Mouse (Mus musculus): ENCODE measurements around the gene Galnt9.

The Galnt9 gene

DNA sequence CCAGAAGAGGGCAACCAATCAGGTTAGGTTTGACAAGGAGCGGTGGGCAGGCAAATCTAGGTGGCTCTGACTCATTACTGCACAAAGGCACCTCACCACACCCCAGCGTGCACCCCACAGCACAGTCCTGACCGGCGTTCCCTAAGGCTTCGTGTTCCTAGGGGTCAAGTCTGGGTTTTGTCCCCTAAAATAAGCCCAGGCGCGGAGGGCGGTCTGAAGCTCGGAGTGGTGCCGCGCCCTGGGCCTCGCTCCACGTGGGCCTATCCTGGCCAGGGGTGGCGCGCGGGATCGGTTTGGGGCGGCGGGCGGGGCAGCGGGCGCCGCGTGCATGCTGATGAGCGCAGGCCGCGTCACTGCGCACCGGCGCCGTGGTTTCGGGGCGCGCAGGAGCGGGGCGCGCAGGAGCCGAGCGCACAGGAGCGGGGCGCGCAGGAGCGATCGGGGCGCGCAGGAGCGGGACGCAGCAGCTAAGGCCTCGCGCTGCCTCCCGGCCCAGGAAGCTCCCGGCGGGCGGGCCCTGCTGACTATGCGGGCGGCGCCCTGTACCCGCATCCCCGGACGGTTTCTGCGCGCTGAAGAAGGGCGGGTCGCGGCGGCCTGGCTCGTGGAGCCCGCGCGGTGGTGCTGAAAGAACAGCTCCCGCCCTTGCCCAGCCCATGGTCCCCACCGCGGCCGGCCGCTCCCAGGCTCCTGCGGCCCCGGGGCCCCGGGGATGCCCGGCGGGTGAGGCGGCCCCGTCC, at the start of gene Galnt9:
Gene Galnt9, plus strand, starts transcription at position 405 of the 740 bp plus-strand sequence.
- peak in 1 of 2 experiments; percentile 5 for DNase-seq (ENCODE audit: low read depth in 1 of 2, low spot score in 2 of 2)

DNA sequence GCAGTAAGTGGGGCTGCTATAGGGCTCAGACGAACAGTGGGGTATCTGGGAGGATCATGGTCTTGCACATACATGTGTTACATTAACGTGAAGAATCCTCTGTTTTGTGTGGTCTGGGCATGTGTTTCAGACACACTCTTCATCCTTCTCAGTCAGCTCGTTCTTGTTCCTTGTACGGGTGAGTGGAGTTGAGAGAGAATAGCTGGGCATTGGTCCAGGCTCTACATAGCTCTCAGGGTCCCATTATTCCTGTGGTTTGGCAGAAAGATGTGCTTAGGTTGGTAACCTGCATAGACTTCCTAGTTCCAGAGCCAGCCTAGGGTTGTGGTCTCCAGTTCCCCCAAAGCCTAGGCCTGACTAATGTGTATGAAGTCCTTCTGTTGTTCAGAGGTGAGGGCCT, 49.8 kb upstream of the Galnt9 start:
- DNase-seq (ENCODE audit: low read depth in 1 of 2, low spot score in 2 of 2), result no peak

DNA sequence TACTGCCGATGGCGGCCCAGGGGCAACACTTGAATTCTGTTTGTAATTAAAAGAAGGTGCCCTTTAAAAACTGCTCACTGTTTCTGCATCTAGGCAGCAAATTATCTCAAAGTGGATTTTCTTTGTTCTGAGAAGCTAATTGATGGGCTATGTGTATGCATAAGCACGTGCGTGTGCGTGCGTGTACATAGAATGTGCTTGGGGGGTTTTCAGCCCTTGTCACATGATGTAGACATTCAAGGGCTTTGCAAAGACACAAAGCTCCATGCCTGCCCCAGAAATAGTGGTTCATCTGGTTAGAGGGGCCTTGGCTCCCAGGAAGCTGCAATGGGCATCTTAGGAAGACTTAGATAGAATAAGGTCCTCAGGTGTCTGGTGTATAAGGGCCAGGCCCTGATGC, 49.1 kb upstream of the Galnt9 start:
- no peak for DNase-seq (ENCODE audit: low read depth in 1 of 2, low spot score in 2 of 2)

DNA sequence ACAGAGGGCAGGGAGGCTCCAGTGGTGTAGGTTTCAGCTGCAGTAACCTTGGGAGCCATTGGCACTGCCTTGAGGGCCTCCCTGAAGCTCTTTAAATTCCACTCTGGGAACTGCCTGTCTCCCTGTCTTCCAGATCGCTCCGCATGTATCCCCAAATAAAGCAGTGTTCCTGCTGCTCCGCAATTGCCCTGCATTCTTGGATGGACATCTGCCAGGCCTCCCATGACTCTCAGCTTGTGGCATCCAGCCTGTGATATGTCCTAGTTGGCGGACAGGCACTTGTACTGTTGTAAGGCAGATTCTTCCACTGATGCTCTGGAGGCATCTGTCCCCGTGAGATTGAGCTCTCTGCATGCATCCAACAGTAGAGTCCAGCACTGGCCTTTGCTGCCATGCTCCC, 46.6 kb upstream of the Galnt9 start:
- DNase-seq (ENCODE audit: low read depth in 1 of 2, low spot score in 2 of 2), result no peak

DNA sequence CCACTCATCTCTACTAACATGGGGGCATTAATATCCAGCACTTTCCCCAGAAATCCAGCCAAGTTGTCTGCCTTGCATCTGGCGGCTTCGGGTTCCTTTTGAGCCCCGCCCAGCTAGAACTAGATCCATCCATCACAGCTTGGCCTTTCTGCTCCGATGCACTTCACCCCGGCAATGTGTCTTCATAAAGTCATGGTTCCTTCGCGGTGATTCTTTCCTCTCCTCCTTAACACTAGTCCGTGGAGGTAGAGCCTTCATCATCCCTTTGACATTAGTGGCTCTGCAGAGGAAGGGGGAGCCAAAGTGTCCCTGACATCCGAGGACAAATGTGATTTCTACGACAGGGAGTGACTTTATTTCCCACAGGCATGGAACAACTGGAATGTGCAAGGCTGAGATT, 46.1 kb upstream of the Galnt9 start:
- no peak for DNase-seq (ENCODE audit: low read depth in 1 of 2, low spot score in 2 of 2)

DNA sequence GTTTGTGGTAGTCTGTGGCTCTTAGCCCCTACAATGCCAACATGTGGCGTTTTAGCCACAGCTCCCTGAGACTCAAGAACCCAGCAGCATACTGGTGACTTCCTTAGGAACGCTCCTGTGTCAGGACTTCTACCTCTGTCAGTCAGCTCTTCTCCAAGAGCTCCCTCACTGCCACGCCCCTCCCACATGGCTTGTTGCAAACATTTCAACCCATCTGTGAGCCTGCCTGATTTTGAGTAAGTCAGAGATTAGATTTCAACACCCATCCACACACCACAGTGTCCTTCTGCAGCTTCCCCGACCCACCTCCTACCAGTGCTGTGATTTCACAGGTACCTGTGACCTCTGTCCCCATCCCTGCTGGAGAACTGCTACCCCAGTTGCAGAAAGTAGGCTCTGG, 43.9 kb upstream of the Galnt9 start:
- no peak for DNase-seq (ENCODE audit: low read depth in 1 of 2, low spot score in 2 of 2)

DNA sequence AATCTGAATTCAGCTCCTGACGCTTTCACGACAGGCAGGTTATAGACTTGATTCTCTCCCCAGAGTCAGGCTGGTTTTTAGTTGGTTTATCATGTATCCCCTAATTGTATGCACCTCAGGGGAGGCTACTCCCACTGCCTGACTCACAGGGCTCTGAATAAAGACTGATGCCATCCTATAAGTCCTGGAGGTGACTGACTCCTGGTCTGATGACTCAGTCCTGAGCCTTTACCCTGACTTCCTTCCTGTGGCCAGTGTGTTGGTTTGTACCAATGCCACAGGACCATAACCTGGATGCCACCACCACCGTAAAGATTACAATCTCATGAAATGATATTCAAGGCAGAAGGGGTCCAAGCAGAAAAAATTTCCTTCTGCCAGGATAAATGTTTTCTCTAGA, 40.8 kb upstream of the Galnt9 start:
- no peak for DNase-seq (ENCODE audit: low read depth in 1 of 2, low spot score in 2 of 2)

DNA sequence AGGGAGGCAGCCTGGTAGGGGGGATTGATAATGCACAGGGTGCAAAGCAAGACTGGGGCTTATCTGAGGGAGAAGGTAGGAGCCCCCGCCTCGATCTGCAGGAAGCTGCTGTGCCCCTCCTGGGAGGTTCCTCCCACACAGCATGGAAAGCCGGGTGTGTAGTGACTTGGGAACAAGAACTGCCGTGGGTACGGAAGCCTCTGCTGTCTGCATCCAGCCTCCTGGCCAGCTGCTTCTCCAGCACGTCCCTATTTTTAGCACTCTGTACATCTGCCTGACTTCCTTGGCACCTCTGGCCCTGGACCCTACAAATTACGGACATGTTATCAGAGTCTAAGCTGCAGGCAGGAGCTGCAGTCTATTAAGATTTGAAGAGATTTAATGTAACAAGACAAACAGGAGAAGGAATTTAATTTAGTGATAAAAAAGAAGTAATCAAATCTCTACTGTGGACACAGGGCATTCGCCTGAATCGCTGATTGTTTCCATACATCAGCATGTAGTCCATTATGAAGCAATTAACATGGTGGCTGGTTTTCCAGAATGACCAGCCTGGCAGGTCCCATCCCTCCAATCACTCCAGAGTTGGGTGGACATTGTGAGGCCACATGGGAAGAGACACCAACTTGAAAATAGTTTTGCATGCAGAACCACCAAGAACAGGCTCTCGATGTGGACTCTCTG, 38.4 kb upstream of the Galnt9 start:
- no peak for DNase-seq (ENCODE audit: low read depth in 1 of 2, low spot score in 2 of 2)

DNA sequence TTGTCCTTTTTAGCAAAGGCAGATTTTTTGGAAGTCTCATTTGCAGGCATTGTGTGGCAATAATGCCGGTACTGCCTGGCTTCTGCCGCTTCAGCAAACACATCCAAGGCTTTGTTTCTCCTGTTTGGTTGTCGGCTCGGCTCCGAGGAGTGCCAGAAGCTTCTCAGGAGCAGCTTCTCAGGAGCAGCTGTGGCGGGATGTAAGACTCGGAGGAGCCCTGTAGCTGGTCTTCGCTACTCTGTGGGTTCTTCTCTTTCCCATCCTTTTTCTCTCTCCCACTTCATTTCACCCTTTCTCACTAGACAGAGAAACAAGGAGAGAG, 37.9 kb upstream of the Galnt9 start:
- no peak for DNase-seq (ENCODE audit: low read depth in 1 of 2, low spot score in 2 of 2)

DNA sequence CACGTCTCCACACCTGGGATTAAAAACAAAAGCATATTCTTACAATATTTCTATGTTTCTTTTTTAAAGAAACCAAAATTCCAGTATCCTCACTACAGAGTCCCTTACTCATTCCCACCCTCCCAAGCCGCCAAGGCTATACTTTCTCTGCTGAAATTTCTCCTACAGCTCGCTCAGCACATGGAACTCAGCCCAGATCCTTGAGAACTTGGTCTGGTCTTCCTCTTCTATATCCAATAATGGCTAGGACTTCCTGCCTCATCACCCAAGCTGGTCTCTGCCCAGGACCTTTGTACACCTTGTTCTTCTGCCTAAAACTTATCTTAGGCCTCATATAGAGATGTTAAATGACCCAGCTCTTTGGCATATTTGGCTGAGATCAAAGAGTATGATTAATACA, 37.3 kb upstream of the Galnt9 start:
- no peak for DNase-seq (ENCODE audit: low read depth in 1 of 2, low spot score in 2 of 2)

DNA sequence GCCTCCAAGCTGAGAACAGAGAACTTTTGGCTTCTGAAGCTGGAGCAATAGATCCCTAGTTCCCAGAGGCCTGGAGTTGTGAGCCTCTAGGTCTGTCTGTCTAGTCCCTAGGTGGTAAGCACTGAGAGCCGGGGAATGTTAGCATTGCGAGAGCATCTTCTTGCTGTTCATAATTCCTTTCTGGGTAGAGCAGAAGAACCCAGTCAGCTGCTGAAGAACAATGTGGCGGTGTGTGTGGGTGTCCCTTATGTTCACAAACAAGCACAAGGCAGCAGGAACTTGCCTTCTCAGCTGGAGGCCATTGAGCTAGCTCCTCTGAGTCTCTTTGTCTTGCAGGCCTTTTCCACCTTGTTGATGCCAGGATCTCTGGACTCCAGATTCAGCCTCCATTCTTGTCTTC, 36.2 kb upstream of the Galnt9 start:
- DNase-seq (ENCODE audit: low read depth in 1 of 2, low spot score in 2 of 2), result no peak

DNA sequence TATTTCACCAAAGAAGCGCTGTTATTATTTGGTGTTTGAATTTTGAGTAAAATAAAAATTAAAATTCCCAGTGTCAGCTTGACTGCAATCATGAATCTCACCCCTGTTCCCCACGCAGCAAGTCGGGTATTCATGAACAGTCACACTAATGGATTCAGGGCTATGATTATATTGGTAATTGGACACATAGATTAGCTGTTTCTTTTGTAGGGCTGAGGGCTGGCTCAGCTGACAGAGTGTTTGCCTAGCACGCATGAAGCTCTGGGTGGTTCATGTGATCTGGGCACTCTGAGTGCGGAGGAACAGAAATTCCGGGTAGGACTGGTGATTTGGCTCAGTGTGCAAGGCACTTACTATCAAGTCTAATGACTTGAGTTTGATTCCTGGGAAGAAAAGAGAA, 33.8 kb upstream of the Galnt9 start:
- DNase-seq (ENCODE audit: low read depth in 1 of 2, low spot score in 2 of 2), result no peak

DNA sequence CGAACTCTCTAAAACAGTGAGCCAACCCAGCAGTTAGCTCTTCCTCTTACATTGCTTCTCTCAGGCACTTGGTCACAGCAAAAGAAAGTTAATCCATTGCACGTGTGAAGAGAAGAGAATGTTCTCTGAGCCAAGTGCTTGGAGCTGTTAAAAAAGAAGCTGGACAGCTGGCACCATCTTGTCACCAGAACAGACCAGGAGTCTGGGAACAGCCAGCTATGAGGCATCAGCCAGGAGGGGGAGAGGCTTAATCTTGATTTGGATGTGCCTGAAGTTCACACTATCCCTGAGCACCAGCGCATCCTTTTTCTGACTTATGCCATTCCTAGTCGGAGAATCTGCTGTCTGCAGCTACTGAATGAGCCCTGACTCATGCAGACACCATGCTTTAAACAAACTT, 30.4 kb upstream of the Galnt9 start:
- DNase-seq (ENCODE audit: low read depth in 1 of 2, low spot score in 2 of 2), result no peak

DNA sequence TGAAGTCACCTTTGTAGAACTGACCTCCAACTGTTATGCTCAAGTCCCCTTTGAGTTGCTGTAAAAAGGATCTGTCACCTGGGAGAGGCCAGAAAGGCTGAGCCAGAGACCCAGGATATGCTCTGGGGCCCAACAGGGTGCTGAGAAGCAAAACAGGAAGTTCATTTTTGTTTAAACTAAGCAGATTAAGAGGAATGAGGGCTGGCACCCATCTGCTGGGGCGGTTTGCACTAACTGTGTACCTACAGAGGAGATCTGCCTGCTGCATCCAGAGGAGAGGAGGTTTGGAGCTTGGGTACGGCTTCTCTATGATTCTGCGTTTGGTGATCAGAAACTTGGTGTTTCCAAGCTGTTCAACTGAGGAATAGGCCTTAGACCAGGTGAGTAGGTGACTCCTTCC, 29.5 kb upstream of the Galnt9 start:
- DNase-seq (ENCODE audit: low read depth in 1 of 2, low spot score in 2 of 2), result no peak

DNA sequence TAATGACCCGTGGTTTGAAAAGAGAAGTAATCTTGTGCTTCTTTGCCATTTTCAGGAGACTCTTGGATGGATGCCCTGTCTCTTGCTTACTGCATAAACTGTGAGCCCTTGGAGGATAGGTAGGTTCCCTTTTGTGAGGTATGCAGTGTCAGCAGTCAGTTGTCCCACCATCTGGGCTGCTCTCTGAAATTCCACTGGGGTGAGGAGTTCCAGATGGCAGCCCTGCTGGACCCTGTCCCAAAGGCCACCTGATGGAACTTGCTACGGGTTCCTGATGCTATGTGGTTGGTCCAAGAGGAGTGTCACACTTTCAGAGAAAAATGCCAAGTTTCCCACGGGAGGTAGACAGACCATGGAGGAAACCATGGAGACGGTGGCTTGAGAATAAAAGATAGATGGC, 27.8 kb upstream of the Galnt9 start:
- no peak for DNase-seq (ENCODE audit: low read depth in 1 of 2, low spot score in 2 of 2)

DNA sequence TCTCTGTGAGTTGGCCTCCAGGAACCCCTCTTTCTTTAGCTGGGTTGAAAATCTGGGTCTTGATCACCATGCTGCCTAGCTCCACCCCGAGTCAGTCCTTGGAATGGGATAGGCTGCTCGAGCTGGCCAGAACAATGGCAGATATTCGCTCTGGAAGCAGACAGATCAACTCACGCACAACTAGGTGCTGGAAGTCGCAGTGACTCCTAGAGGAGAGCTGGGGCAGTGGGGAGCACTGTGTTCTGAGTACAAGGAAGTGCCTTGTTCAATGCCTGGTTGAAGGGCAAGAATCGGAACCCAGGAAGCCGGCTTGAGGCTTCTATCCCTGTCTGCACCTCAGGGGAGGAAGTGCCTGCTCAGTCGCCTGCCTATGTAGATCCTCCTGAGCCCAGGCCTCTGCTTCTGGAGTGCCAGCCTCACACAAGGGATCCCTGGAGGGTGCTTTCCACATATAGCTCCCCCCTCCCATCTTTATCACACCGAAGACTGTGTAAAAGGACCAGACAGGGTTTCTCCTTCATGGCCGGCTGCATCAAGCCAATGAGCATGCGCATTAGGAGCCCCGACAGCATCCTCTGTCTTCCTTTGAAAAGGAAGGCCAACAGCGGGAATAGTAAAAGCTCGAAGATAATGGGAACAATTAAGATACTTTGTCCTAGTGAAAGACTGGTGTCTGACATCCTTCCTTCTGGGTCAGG, 25.9 kb upstream of the Galnt9 start:
- no peak for DNase-seq (ENCODE audit: low read depth in 1 of 2, low spot score in 2 of 2)

DNA sequence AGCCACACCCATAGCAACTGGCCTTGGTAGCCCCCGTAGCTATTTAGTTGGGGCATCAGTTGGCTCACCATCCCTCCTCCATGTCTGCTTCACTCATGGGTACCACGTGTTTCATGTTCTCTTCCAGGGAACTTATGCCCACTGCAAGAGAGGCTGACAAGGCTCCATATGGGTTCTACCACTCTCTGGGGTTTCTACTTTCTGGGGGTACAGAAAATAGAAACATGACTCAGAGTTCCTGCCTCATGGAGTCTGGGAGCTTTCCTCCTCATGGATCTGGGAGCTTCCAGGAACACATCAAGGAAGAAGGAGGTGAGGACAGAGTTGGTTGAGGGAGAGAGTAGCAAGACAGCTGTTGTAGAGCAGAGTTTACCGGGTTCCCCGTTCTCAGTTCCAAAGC, 23.2 kb upstream of the Galnt9 start:
- no peak for DNase-seq (ENCODE audit: low read depth in 1 of 2, low spot score in 2 of 2)

DNA sequence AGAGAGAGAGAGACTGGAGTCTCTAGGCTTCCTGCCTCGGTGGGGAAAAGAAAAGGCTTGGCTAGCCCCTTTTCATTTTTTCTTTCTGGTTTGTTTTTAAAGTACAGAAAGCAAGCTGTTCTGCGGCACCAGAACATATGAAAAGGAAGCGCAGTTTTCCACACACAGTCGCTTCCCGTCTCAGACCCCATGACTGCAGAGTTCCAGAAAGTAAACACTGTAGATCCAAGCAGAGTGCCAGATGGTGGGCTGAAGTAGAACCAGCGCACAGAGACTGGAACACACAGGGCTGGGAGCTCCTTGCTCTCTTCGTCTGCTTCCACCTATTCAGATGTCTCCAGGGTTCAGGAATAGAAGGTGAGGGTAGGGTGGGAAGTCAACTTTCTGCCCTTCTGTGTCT, 22.3 kb upstream of the Galnt9 start:
- no peak for DNase-seq (ENCODE audit: low read depth in 1 of 2, low spot score in 2 of 2)

DNA sequence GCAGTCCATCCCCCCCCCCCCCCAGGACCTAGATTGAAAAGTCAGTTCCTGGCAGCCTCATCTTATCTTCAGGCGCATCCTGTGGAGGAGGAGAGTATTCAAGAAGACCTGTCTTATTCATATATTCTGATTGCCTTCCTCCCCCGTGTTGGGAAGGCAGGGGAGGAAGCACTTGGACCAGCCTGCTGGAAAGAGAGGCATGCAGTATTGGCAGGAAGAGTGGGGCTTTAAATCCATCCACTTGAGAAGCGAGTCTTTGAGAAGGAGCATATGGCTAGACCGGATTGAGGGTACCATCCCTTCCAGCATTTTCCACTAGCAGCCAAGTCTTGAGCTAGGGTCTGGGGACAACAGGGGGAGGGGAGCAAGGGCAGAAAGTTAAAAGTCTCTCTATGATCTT, 20.9 kb upstream of the Galnt9 start:
- DNase-seq (ENCODE audit: low read depth in 1 of 2, low spot score in 2 of 2), result no peak

DNA sequence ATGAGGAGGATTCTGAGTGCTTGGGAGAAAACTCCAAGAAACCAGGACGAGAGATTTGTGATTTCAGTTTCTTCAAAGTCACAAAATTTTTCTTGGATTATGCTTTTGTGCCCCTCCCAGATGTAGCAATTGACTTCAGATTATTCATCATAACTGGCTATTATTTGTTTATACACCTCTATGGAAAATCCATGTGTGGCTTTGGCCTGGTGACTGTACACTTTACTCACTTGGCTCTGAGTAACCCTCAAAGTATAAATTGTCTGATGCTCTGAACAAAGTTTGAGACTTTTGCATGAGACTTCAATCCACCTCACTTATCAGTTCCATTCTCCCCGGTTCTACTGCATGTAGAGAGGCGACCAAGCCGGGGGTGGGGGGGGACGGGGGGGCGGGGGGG, 18.5 kb upstream of the Galnt9 start:
- DNase-seq (ENCODE audit: low read depth in 1 of 2, low spot score in 2 of 2), result no peak

DNA sequence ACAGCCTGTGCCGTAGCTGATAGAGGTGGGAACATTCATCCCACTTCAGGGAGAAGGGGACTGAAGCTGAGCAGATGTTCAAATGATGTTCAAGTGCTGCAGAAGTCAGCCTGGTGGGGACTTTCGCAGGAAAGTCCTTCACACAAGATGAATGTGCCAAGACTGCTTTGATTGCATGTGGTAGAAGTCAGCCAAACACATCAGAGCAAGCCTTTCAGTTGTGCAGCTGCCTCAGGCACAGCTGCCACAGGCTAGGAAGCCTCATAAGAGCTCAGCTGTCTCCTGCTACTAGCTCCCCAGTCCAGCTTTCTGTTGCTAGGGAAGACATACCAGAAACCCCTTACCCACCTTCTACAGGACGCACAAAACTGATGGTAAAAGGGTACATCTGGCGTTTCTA, 17.6 kb upstream of the Galnt9 start:
- DNase-seq (ENCODE audit: low read depth in 1 of 2, low spot score in 2 of 2), result no peak

DNA sequence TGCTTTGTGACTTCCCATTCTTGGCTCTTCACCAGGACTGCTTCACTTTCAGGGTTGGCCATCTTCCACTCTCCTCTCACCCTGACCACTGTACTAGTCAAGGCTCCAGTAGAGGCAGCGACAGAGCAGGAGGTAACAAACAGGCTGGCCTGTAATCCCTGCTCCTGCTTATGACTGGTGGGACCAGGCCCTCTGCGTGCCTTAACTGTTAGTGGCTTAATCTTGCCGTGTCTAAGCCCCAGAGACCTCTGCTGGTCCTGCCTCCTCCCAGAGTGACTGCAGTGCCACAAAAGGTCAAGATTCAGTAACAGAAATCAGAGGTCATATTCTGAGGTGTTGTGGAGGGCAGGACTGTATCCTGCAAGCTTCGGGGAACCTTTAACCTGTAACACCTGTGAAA, 13.1 kb upstream of the Galnt9 start:
- DNase-seq (ENCODE audit: low read depth in 1 of 2, low spot score in 2 of 2), result no peak

DNA sequence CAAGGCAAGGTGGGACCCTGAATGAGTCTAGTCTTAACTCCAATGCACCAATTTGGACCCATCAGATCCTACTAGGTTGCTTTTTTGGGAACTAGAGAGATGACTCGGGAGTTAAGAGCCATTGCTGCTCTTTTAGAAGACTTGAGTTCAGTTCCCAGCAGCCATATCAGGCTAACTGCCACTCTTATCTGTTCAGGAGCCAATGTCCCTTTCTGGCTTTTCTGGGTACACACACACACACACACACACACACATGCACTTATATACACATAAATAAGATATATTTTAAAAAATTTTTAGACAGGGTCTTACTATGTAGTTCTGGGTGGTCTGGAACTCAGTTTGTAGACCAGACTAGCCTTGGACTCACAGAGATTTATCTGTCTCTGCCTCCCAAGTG, 9.8 kb upstream of the Galnt9 start:
- DNase-seq (ENCODE audit: low read depth in 1 of 2, low spot score in 2 of 2), result no peak

All from monocyte, adult 2 months (primary cell).